Mouse (Mus musculus) heart, embryonic 15.5 days (tissue): ENCODE measurements at regions not wholly inside any gene's neighbourhood (a gene's known extent, or its start where the extent isn't known, plus 50 kb on each side); places are given as distances from the start of the nearest gene placed in this dataset.
A peak's percentile ranks its signal among the peaks of the same experiment; 100 is the strongest.

Experiments used
- ATAC-seq: fragments of 200-750 bp; cut with Nextera tagmentation; replicated peaks from 2 replicates; pipeline ENCODE4 v1.8.0; 2017; ENCODE audit warnings: low read depth, moderate TSS enrichment; ENCODE audit not compliant: insufficient number of reproducible peaks, insufficient read depth, low FRiP score
- H3K27ac ChIP-seq: fragments of 300-500 bp; sonication (generic); 2 replicates; pipeline ENCODE4 v1.5.1; 2015; ENCODE audit warnings: mild to moderate bottlenecking, inconsistent platforms
- H3K27me3 ChIP-seq: fragments of 300-500 bp; sonication (generic); 2 replicates; pipeline ENCODE4 v1.6.1; 2015; ENCODE audit warnings: inconsistent platforms
- H3K36me3 ChIP-seq: fragments of 300-500 bp; sonication (generic); 2 replicates; pipeline ENCODE4 v1.6.1; 2015; ENCODE audit warnings: mild to moderate bottlenecking, inconsistent platforms
- H3K4me1 ChIP-seq: fragments of 300-500 bp; sonication (generic); replicated peaks from 2 replicates; pipeline ENCODE4 v1.6.1; 2015; ENCODE audit warnings: inconsistent platforms
- H3K4me2 ChIP-seq: fragments of 300-500 bp; sonication (generic); 2 replicates; pipeline ENCODE4 v1.6.1; 2015; ENCODE audit warnings: inconsistent platforms, mild to moderate bottlenecking, moderate library complexity
- H3K4me3 ChIP-seq: fragments of 300-500 bp; sonication (generic); 2 replicates; pipeline ENCODE4 v1.5.1; 2015; ENCODE audit warnings: mild to moderate bottlenecking, inconsistent platforms
- H3K9ac ChIP-seq: fragments of 300-500 bp; sonication (generic); 2 replicates; pipeline ENCODE4 v1.6.1; 2015; ENCODE audit warnings: mild to moderate bottlenecking, inconsistent platforms
- H3K9me3 ChIP-seq: fragments of 300-500 bp; sonication (generic); replicated peaks from 2 replicates; pipeline ENCODE4 v1.6.1; 2016; ENCODE audit warnings: inconsistent platforms
- WGBS: fragments of 180-500 bp; shearing (Covaris S2); methylation state at CpG from one replicate; pipeline ENCODE4 v1.1.7; 2015; ENCODE audit warnings: mixed read lengths; 5-methylcytosine and 5-hydroxymethylcytosine counted together

DNA sequence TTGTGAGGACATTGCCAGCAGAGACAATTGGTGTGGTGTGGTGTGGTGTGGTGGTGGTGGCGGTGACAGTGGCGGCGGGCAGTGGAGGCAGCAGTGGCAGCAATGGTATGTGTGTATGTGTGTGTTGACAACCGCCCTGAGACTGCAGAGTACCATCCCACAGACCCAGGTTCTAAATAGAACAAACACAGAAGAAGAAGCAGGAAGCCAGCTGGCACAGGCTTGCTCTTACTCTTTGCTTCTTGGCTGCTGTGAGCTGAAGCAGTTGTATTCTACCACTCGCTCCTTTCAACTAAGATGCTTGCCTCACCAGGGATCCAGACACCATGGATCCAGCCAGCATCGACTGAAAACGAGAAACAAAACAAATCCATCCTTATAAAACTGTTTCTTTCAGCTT lies 334.2 kb downstream of the Adgrl2 start:
- Histone ChIP-seq H3K9me3 (0 out of 2 replicates have a peak, but pooled peaks cover 4% of the 10 kb centered on the region), H3K4me3 (no peak overlapping the region), H3K4me2 (no peak overlapping the region), H3K27ac (no peak overlapping the region), H3K36me3 (no peaks in the 10 kb centered on the region), H3K4me1 (no peaks in the 10 kb centered on the region), H3K27me3 (no peaks in the 10 kb centered on the region), H3K9ac (no peak overlapping the region)
- no peak for ATAC-seq
- WGBS: 81% methylated on average over 7 of the region's 7 CpGs

DNA sequence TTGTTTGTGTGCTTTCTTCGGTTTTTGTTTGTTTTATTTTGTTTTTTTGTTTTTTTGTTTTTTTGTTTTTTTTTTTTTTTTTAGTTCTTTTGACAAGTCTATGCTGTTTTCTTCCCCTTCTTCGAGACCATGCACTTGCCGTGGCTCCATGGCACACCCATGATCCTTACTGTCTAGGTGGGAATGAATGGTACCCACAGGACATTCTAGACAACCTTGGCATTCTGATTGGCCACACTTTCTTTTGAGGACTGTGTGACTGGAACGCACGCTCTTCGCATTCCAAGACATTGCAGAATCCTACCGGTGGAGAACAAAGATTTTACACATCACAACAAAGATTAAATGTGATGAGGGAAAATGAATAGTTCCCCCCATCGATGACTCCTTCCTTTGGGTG lies 340.1 kb downstream of the Adgrl2 start:
- WGBS: 70% methylated on average over 8 of the region's 8 CpGs

DNA sequence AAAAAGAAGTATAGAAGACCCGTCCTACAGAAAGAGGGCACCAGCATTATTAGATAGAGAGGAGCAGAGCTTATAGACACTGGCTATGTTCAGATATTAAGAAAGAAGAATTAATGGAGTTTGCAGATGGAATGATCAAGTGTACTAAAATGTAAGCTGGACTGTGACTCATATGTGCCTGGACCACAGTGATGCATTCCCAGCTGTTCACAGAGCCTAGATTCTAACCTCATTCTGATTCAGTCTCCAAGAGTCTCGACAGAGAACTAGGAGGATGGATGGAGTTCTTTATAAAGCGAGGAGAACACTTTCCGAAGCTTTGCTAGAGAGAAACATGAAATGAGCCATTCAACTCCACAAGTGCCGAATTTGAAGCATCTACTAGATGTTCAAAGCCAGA lies 345.4 kb downstream of the Adgrl2 start:
- H3K9ac ChIP-seq: no peak overlapping the region

More for the DNA sequence above, 340.1 kb downstream of the Adgrl2 start:
- Histone ChIP-seq H3K36me3 (no peaks in the 10 kb centered on the region), H3K27me3 (no peaks in the 10 kb centered on the region), H3K4me3 (no peak overlapping the region), H3K9me3 (0 out of 2 replicates have a peak, but pooled peaks cover 4% of the 10 kb centered on the region), H3K9ac (no peak overlapping the region), H3K4me2 (no peak overlapping the region), H3K4me1 (no peaks in the 10 kb centered on the region), H3K27ac (no peak overlapping the region)
- ATAC-seq: no peak

DNA sequence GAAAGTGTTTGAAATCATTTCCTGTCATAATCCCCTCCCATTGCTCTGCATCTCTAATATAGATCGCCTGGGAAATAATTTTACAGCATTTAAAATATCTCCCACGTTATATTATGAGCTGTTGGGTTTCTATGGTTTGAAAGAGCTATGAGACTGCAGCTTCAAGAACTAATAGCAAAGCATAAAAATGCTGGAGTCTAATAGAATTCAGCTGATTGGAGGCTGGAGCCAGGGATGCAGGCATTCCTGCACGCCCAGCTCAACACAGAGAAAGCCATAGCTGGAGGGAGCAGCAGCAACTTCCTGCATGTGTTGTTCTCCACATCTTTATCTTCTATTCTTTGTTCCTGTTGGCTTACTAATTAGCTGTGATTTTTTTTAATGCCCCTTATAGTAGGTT lies 348.8 kb downstream of the Adgrl2 start:
- 57% methylated on average over 3 of the region's 3 CpGs for WGBS
- Histone ChIP-seq H3K4me2 (no peak overlapping the region), H3K36me3 (no peaks in the 10 kb centered on the region), H3K27me3 (no peaks in the 10 kb centered on the region), H3K4me1 (peaks cover 3% of the 10 kb centered on the region; the same call in 1 of the 2 replicates), H3K27ac (no peak overlapping the region), H3K4me3 (no peak overlapping the region), H3K9ac (no peak overlapping the region), H3K9me3 (no peaks in the 10 kb centered on the region; the same call in 1 of the 2 replicates)
- no peak for ATAC-seq

More for the DNA sequence above, 345.4 kb downstream of the Adgrl2 start:
- peaks cover 3% of the 10 kb centered on the region; the same call in 1 of the 2 replicates for H3K4me1 ChIP-seq
- no peaks in the 10 kb centered on the region for H3K9me3 ChIP-seq
- no peaks in the 10 kb centered on the region for H3K36me3 ChIP-seq
- H3K4me2 ChIP-seq: no peak overlapping the region
- no peak for ATAC-seq
- WGBS: 81% methylated on average over 5 of the region's 5 CpGs
- H3K27me3 ChIP-seq: no peaks in the 10 kb centered on the region
- H3K27ac ChIP-seq: no peak overlapping the region
- H3K4me3 ChIP-seq: no peak overlapping the region

DNA sequence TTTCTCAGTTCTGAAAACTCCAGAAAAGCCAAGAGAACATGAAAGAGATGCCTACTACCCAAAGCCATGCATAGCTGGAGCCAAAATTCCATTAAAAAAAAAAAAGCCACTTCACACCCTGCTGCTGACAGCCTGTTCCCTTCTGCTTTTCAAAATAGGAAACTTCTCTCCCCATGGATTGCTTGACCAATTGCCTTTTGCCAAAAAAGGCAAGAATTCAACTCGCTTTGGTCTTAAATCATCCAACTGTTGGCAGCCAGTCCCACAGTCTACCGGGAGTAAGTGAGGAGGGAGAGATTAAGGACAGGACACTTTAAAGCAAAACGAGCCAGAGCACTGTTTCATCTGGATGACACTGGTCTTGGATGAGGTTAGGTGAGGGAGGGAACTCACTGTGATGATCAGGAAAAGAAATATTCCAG lies 349.7 kb downstream of the Adgrl2 start:
- WGBS: 30% methylated on average over 3 of the region's 3 CpGs
- Histone ChIP-seq H3K36me3 (no peaks in the 10 kb centered on the region), H3K27me3 (no peaks in the 10 kb centered on the region), H3K27ac (no peak overlapping the region), H3K4me3 (no peak overlapping the region), H3K9ac (no peak overlapping the region), H3K4me2 (no peak overlapping the region), H3K9me3 (no peaks in the 10 kb centered on the region; the same call in 1 of the 2 replicates), H3K4me1 (peaks cover 3% of the 10 kb centered on the region; the same call in 1 of the 2 replicates)
- ATAC-seq: 0 out of 2 replicates have a peak, but pooled peaks have one; percentile 18

DNA sequence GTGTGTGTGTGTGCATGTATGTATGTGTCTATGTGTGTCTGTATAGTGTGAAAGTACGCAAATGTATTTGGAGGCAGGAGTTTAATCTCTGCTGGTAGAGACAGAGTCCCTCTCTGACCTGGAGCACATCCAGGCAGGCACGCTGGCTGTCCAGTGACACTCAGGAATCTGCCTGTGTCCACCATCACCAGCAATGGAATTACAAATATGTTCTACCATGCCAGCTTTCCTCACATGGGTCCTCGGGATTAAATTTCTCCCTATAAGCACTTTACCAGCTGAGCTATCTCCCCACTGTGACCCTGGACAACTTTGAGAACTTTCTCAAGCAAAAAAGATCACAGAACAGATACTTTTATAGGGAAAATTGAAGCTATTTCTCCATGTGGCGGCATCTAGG lies 355.3 kb downstream of the Adgrl2 start:
- no peak overlapping the region for H3K4me3 ChIP-seq
- H3K4me2 ChIP-seq: no peak overlapping the region
- WGBS: 49% methylated on average over 4 of the region's 4 CpGs
- peak overlapping the region; percentile 66 for H3K27ac ChIP-seq
- H3K4me1 ChIP-seq: peaks cover 15% of the 10 kb centered on the region
- no peaks in the 10 kb centered on the region for H3K36me3 ChIP-seq
- H3K9me3 ChIP-seq: no peaks in the 10 kb centered on the region; the same call in 1 of the 2 replicates
- ATAC-seq: peak; percentile 72
- H3K9ac ChIP-seq: no peak overlapping the region
- no peaks in the 10 kb centered on the region for H3K27me3 ChIP-seq

DNA sequence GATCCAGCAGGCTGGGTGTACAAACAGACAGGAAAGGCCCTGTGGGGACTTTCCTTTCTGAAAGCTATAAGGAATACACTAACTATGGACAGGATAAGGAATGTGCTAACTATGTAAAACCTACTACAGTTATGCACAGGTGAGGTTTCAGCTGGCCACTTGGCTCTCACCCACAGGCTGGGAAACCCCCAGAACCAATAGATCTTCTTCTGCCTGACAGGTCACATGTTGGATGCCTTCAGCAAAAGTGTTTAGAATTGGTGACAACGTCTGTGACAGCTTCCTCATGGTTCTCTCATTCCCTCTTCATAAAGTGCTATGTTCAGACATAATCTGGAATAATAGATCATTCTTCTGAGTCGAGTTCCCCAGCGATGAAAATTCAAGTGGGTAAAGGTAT lies 356.0 kb downstream of the Adgrl2 start:
- Histone ChIP-seq H3K9ac (no peak overlapping the region), H3K9me3 (no peaks in the 10 kb centered on the region; the same call in 1 of the 2 replicates), H3K4me3 (no peak overlapping the region), H3K36me3 (no peaks in the 10 kb centered on the region), H3K27me3 (no peaks in the 10 kb centered on the region), H3K4me2 (no peak overlapping the region), H3K27ac (peak overlapping the region; percentile 66; the same call in 1 of the 2 replicates), H3K4me1 (peaks cover 15% of the 10 kb centered on the region)
- 34% methylated on average over 3 of the region's 3 CpGs for WGBS
- ATAC-seq: no peak

DNA sequence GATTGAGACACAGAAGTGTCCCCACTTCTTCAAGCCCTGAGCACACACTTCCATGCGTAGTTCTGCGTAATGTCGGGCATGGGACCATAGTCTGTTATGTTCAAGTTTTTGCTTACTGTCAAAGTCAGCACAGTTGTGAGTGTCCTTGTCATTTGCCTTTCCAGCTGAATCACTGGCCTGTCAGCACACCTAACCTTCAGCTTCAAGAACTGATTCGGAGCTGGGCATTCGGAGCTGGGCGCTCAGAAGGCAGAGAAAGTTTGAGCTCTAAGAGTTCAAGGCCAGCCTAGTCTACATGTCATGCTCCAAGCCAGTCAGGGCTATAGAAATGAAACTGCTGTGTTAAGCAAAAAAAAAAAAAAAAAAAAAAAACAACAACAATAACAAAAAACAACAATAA lies 357.1 kb downstream of the Adgrl2 start:
- WGBS: 91% methylated on average over 6 of the region's 6 CpGs
- Histone ChIP-seq H3K27me3 (no peaks in the 10 kb centered on the region), H3K9me3 (no peaks in the 10 kb centered on the region), H3K4me2 (no peak overlapping the region), H3K9ac (no peak overlapping the region), H3K4me3 (no peak overlapping the region), H3K36me3 (no peaks in the 10 kb centered on the region), H3K27ac (no peak overlapping the region), H3K4me1 (peaks cover 15% of the 10 kb centered on the region)
- ATAC-seq: no peak

DNA sequence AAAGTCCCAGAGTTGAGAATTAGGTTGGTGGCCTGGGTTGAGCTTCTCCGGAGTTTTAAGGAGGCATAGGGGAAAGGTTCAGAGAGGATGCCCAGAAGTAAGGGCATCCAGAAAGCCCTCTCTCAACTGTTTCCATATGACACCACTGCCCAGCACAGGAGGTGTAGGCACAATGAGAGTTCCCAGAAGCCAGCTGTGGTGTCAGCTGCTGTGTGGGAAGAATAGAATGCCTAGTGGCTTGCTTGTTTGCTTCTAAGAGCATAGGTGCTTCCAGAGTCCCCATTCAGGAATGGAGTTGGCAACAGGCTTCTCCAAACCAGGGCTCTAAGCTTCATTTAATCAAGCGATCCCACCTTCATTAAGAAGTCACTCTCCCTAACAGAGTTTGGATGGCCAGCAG lies 357.9 kb downstream of the Adgrl2 start:
- Histone ChIP-seq H3K4me2 (no peak overlapping the region), H3K27me3 (no peaks in the 10 kb centered on the region), H3K9me3 (no peaks in the 10 kb centered on the region), H3K27ac (no peak overlapping the region), H3K4me1 (peaks cover 15% of the 10 kb centered on the region), H3K4me3 (no peak overlapping the region), H3K9ac (no peak overlapping the region), H3K36me3 (no peaks in the 10 kb centered on the region)
- no peak for ATAC-seq
- 86% methylated on average over 2 of the region's 2 CpGs for WGBS

DNA sequence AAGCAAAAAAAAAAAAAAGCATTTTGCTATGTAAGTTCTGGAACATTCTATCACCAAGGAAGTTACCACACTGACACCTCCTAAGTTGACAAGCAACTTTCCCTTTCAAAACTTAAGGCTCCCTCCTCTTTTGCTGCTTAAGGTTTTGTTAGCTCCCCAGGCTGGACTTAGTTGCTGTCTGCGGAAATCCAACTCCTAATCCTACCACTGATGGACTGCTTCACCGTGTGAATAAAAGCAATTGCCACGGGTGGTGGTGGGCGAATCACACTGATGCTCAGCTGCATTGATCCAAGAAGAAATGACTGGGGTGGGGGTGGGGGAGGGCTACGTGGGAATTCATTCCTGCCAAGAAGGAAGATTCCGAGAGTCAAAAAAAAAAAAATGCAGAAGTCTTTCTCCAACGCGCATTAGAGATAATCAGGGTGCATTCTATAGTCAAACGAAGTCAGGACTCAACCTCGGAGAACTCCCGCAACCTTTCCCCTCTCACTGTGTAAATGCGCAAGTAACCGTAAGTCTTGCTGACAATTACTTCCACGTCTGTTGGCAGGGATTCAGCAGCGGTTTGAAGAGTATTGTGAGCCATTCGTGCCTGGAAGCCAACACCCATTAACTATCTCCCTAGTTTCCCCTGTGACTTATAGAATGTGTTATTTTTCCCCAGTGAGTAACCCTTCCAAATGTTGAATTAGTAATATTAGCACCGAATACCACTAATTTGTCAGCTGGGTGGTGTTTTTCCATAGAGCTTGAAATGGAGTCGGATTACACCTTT lies 358.8 kb downstream of the Adgrl2 start:
- 67% methylated on average over 18 of the region's 18 CpGs for WGBS
- H3K4me2 ChIP-seq: no peak overlapping the region

DNA sequence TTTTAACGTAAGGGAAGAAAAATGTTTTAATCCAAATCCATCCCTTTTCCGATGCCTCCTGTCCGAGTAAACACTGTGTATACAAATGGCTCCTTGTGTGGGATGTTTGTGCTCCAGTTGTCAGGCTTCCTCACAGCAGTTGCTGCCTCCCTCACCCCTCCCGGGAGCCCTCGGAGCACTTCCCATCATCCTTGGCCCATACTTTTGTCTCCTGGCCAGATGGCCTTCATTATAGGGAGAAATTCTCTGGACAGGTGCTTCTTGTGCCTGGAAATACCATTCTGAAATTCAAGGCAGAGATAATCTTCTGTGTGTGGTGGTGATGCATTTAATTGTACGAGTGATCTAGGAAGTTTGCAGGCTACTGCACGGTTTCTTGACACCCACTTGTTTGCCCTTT lies 359.5 kb downstream of the Adgrl2 start:
- no peak for ATAC-seq
- WGBS: 78% methylated on average over 7 of the region's 7 CpGs
- H3K9me3 ChIP-seq: no peaks in the 10 kb centered on the region
- peaks cover 15% of the 10 kb centered on the region for H3K4me1 ChIP-seq
- no peak overlapping the region for H3K4me2 ChIP-seq
- no peak overlapping the region for H3K27ac ChIP-seq
- H3K36me3 ChIP-seq: no peaks in the 10 kb centered on the region
- no peaks in the 10 kb centered on the region for H3K27me3 ChIP-seq
- no peak overlapping the region for H3K4me3 ChIP-seq
- no peak overlapping the region for H3K9ac ChIP-seq

More for the DNA sequence above, 358.8 kb downstream of the Adgrl2 start:
- Histone ChIP-seq H3K27me3 (no peaks in the 10 kb centered on the region), H3K9ac (no peak overlapping the region), H3K36me3 (no peaks in the 10 kb centered on the region), H3K4me1 (peaks cover 15% of the 10 kb centered on the region), H3K4me3 (no peak overlapping the region), H3K27ac (no peak overlapping the region), H3K9me3 (no peaks in the 10 kb centered on the region)
- no peak for ATAC-seq
